Mouse (Mus musculus): ENCODE results near the gene Lat.

- TF ChIP-seq CTCF (IDR thresholded peaks at IDR 0.05; ENCODE audit: control insufficient read depth, insufficient read depth, insufficient read length), result no peak
- TF ChIP-seq MAX (IDR thresholded peaks at IDR 0.05), result no peak
- TF ChIP-seq CEBPB (IDR thresholded peaks at IDR 0.05; ENCODE audit: low read depth), result no peak
- TF ChIP-seq USF1 (IDR thresholded peaks at IDR 0.05; ENCODE audit: low read depth), result no peak
These were observed 41.7 kb upstream of the Lat start for GRCm38 (mm10) chr7:126411061-126411460.
